Mouse (Mus musculus) left cerebral cortex, adult 8-10 months (tissue): ENCODE data around the gene Pdx1. TPM values are rescaled to one million over a fixed set of nuclear protein-coding genes. Genes with fewer than 3 reads are reported as not detected.

Experiments used
- DNase-seq, 2 experiments: peaks; one replicate each; pipeline ENCODE4 v3.0.0; 2022; ENCODE audit warnings: low spot score in 2 of 2
- microRNA-seq, 2 experiments: library from miRNA; unstranded; fragments of <30 nt; microRNA quantifications; one replicate each; pipeline ENCODE4 v1.2.0; 2022
- total RNA-seq, 4 experiments: library from RNA; stranded (reverse); gene quantifications; 2 replicates each; pipeline ENCODE4 v1.2.4; 2022

The Pdx1 gene
- total RNA-seq, 4 experiments from 2014 or later = not detected

DNA sequence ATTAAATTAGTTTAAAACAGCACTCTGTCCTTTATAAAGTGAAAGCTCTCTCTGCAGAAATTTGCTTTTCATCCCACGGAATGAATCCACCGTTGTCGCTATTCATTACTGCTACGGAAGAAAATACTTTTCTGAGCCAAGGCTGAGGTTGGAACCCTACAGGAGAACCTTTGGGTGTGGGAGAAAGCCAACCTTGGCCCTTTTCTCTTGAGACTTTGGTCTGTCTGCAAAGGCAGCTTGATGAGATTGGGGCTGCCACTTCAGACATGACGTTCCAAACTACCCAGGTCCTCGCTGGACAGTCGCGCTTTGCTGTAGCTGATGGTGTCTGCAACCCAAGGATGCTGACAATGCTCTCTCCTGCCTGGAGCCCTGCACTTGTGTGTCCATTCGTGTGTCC lies 38.7 kb downstream of the Pdx1 start:
- DNase-seq = no peak

DNA sequence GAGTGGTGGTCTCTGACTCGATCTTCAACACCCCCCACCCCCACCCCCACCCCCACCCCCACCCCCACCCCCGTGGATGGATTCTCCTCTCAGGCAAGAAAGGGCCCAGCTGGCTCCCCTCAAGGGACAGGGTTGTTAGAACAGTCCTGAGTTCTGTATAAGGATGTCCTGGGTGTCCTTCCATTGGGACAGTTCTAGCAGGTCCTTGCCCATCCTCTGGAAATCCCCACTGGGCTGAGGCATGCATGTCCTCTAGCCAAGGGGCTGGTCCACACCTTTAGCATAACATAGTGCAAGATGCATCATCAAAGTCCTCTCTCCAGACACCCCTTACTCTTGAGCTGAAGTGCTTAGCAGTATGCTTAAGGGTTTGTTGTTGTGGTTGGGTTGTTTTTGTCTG lies 40.0 kb downstream of the Pdx1 start:
- no peak for DNase-seq

DNA sequence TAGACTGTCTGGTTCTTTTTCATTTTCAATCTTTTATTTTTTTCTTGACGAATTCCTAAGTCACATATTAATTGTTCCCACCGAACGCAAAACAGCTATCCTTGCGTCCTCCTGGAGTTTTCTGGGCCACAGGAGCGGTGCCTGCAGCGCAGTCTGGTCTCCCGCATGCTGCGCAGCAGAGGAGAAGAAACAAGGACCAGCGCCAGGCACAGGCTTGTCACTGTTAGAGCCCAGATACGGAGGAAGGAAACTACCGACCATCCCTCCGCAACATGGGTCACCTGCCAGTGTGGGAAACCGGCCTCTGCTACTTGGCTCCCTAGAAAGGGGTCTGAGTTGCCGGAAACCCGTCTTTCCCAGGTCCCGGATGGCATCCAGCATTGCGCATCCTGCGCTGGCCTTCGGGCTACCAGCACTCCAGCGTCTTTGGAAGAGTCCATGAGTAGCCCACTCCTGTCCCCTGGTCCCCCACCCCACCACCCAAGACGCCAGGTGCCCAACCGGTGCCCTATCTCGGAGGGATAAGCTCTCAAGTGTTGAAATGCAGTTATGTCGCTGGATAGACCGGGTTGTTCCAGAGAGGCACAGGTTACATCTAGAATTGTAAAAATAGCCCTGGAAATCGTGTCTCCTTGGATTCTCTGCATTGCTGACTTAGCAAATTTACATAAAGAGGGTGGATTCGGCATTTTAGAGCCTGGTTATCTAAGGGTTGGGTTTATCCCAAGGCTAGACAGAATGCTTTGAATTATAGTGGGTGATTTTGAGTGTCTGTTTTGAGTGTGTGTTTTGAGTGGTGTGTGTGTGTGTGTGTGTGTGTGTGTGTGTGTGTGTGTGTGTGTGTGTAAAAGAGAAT lies 43.3 kb downstream of the Pdx1 start:
- DNase-seq = no peak

DNA sequence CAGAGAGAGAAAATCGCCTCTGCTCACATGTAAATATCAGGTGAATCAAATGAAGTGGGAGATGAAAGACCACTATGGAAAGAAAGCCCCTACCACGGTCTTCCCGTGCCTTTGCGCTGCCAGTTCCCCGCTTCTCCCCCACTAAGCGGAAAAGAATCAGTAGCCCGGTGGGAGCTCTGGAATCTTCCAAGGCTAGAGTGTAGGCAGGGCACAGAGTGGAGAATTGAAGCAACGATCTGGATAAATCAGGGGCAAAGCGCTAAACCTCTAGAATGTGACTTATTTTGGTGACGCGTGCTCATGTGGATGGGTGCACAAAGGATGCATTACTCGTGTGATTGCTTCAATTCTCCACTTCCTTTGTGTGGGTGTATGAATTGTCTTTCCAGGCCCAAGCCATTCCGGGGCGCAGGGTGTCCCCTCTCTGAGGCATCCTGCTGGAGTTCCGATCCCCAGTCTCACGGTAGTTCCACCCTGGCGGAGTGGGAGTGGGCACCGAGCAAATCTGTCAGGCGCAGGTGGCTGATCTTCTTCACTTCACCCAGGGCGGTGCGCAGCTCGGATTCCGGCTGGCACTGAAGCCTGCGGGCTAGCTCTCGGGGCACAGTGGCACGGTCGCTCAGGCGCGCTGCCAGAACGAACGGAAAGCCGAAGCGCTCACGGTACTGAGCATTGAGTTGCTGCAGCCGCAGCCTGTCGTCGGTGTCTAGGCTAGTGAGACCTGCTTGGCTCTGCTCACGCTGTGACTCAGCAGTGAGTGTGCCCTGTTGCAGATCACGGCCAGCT lies 45.1 kb downstream of the Pdx1 start:
- no peak for DNase-seq

DNA sequence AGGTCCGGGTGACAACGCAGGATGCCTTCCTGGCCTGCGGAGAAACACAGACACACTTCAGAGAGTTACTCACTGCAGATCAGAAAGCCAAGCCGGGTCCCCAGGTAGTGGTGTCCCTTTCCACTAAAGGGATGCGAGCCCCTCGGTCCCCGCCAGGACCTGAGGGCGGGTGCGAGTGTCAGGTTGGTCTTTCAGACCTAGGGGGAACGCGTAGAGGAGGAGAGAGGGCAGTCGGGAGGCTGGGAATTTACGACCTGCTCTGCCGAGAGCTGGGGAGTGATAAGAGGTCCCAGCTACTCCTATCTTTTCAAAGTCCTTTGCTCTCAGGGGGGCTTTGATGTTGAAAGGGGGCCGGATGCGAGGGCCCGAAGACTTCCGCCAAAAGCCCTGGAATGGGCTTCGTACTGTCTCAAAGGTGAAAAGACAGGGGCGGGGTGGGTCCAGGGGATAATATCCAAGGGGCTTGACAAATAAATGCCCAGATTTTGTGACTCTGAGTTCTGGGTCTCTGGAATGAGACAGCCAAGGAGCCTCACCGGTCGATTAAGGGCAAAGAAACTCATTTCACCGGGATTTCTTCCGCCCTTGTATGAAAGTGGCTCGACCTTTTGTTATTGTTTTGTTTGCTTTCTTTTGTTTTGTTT lies 45.8 kb downstream of the Pdx1 start:
- DNase-seq = no peak

DNA sequence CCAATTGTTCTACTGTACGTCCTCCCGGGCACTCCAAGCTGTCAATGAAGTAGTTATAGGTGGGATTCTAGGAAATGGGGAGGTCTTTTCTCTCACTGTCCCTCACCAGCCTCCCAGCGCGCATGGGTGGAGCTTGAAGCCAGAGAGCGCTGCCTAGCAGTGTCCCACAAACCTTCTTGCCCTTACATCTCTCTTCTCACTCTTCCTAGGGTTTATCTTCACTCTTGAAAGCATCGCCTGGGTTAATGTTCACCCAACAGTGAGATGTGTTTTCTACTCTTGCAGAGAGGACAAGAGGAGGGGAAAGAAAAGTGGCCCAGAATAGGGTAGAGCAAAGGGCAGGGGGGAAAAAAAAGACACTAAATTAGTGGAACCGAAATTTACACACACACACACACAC lies 47.6 kb downstream of the Pdx1 start:
- no peak for DNase-seq

DNA sequence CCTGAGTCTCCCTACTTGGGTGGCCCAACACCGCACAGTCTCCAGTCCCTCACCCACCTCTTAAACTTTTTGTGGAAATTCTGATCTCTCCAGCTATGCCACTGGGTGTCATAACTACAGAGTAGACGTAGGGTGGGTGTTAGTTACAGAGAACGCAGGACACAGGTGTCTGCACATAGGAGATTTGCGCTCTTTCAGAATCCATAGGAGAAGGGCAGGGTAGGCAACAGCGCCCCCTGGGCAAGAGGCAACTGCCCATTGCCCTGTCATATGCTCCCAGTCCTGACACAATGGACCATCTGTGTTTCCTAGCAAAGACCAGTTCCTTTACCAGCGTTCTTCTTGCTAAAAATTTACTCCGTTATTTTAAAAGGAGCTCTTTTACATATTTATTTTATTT lies 48.2 kb downstream of the Pdx1 start:
- DNase-seq = no peak

DNA sequence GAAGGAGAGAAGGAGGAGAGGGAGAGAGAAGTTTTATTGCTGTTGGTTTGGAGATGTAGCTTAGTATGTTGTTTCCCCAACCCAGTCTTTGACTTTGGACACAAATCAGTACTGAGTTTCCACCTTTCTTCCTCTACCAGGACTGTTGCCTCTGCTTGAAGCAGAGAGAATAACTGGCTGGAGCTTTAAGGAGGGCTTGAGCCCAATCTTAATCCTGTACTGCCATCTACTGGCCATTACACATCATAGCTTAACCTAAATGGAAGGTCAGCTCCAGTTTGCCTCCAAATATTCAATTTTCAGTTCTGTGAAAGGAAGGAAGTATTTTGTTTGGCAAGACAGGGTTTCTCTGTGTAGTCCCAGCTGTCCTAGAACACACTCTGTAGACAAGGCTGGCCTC lies 49.9 kb downstream of the Pdx1 start:
- DNase-seq = no peak

DNA sequence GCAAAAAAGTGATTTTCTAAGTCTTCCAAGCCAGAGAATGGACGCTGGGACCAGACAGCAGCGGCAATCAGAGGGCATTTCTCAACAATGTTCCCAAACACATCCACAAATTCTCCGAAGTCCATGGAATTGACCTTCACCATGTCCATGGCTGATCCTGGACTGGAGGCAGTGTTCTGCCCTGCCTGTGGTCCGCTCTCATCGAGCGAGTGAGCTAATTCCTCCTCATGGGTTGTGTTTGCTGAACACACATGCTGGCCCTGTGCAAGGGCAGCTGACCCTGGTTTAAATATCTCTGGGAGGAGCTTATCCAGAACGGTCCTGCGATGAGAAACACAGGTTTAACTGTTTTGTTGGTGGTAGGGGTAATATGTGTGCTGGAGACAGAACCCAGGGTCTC lies 52.4 kb downstream of the Pdx1 start, which contains the start of gene Urad:
Gene Urad (minus strand): TSS at position 258 of the 400 bp plus-strand sequence.
- DNase-seq = no peak

DNA sequence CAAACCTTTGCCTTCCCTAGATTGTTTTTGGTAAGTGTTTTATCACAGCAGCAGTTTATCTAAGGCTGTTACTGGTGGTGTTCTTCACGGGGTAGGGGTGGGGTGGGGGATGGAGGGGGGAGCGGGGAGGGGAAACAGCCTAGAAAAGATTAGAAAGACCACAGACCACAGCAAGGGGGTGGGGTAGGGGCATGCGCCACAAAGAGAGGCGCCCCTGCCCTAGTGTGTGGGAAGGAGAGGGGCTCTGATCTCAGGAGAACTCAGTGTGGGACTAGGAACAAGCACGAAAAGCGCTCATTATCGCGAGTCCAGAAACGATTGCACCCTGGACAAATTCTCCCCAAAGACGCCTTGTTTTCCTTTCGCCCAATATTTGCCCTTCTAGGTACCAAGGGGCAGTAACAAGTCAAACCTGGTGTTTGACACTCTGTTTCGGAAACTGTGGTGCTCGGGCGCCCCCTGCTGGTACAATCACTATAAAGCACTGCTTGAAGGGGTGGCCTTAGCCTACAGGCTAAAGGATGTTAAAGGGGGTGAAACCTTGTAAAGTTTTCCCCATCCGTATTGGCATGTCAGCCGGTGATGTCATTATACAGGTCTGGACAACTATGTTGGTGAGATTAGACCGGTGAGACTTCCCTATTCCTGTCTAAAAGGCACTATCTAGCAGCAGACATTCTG lies 53.6 kb downstream of the Pdx1 start:
- no peak for DNase-seq

Small RNAs within 50 kb of the gene (microRNA-seq; reads per million reads assigned to microRNA genes)
- 0.21 to 0.88 reads per million in 2 experiments for gene Mir7k

Other genes with a start within 250 kb of the Pdx1 start
- gene Lnx2, start 193.4 kb upstream of the Pdx1 start, total RNA-seq = 1 to 10 TPM; 4.8 to 6.4 (median 5.6) TPM
- gene Polr1d, start 192.9 kb upstream of the Pdx1 start, total RNA-seq = 10 to 100 TPM; 65.4 to 67.3 (median 65.8) TPM
- under 1 TPM in 2 of 4 experiments, not detected in 2; 0.34 to 0.42 TPM for gene Gsx1, start 81.3 kb upstream of the Pdx1 start, total RNA-seq
- not detected for gene Cdx2, start 37.3 kb downstream of the Pdx1 start, total RNA-seq
- not detected for gene Urad, start 52.5 kb downstream of the Pdx1 start, total RNA-seq
- 1 to 10 TPM; 6.2 to 7.4 (median 6.7) TPM for gene Flt3, start 130.5 kb downstream of the Pdx1 start, total RNA-seq
- 100 to 1,000 TPM in 2 of 4 experiments, 10 to 100 TPM in 2; 80.0 to 106 (median 96.8) TPM for gene Pan3, start 160.2 kb downstream of the Pdx1 start, total RNA-seq